Mouse (Mus musculus): ENCODE results near the gene Fggy. TPM values are rescaled to one million over a fixed set of nuclear protein-coding genes. Genes with fewer than 3 reads are reported as not detected.

The Fggy gene
- total RNA-seq, 1 experiment: 8.2 TPM

GRCm38 (mm10) chr4:95895199-95895754 lies 338.0 kb downstream of the Fggy start:
- Histone ChIP-seq H3K4me1 (ENCODE audit: control insufficient read depth in 2 of 2, insufficient read depth in 2 of 2, low read length in 2 of 2, poor library complexity in 1 of 2) (peaks cover 0 to 5% of the 10 kb centered on the region in 2 experiments; a peak in 1 of 4 replicates), H3K36me3 (ENCODE audit: control insufficient read depth, insufficient read depth, low read length, poor library complexity, severe bottlenecking) (no peaks in the 10 kb centered on the region), H3K9me3 (ENCODE audit: control insufficient read depth, insufficient read depth, low read depth, low read length) (no peaks in the 10 kb centered on the region), H3K4me3 (ENCODE audit: insufficient read depth in 1 of 2, low read depth in 1 of 2, low read length in 2 of 2, poor library complexity in 1 of 2, severe bottlenecking in 1 of 2) (no peak overlapping the region), H3K9ac (ENCODE audit: insufficient read depth, low read depth, low read length, poor library complexity, severe bottlenecking) (no peak overlapping the region), H3K27ac (ENCODE audit: insufficient read depth, low read depth, low read length, poor library complexity, severe bottlenecking) (no peak overlapping the region)
- in situ Hi-C loops (cut with MboI; ENCODE audit: low sequenced_read_pairs in 2 of 2, unreplicated experiment in 2 of 2): loop anchor here in 1 of 2 experiments (25.0 kb wide), 1 partner anchor 883 kb away; no protein-coding TSS in a partner anchor
- no peak for DNase-seq (ENCODE audit: low read depth, low spot score)
- TF ChIP-seq ZC3H11A (IDR thresholded peaks at IDR 0.05; ENCODE audit: borderline replicate concordance, low read depth, low read length) (no peak), MAFK (IDR thresholded peaks at IDR 0.05; ENCODE audit: insufficient read depth, low read depth, low read length) (no peak), HCFC1 (IDR thresholded peaks at IDR 0.05; ENCODE audit: borderline replicate concordance, insufficient read depth, low read length) (no peak), ZNF384 (IDR thresholded peaks at IDR 0.05; ENCODE audit: low read depth, low read length) (no peak), CHD2 (IDR thresholded peaks at IDR 0.05; ENCODE audit: low read depth, low read length) (no peak)

- H3K4me1 ChIP-seq (ENCODE audit: control insufficient read depth in 2 of 2, insufficient read depth in 2 of 2, low read length in 2 of 2, poor library complexity in 1 of 2): peaks cover 0 to 5% of the 10 kb centered on the region in 2 experiments; a peak in 1 of 4 replicates
- H3K4me3 ChIP-seq (ENCODE audit: insufficient read depth in 1 of 2, low read depth in 1 of 2, low read length in 2 of 2, poor library complexity in 1 of 2, severe bottlenecking in 1 of 2): no peak overlapping the region
- no peak overlapping the region for H3K9ac ChIP-seq (ENCODE audit: insufficient read depth, low read depth, low read length, poor library complexity, severe bottlenecking)
- H3K27ac ChIP-seq (ENCODE audit: insufficient read depth, low read depth, low read length, poor library complexity, severe bottlenecking): no peak overlapping the region
- in situ Hi-C loops (cut with MboI; ENCODE audit: low sequenced_read_pairs in 2 of 2, unreplicated experiment in 2 of 2): loop anchor here in 1 of 2 experiments (25.0 kb wide), 1 partner anchor 884 kb away; no protein-coding TSS in a partner anchor
- TF ChIP-seq MAFK (IDR thresholded peaks at IDR 0.05; ENCODE audit: insufficient read depth, low read depth, low read length) (no peak), ZC3H11A (IDR thresholded peaks at IDR 0.05; ENCODE audit: borderline replicate concordance, low read depth, low read length) (no peak), ZNF384 (IDR thresholded peaks at IDR 0.05; ENCODE audit: low read depth, low read length) (no peak), HCFC1 (IDR thresholded peaks at IDR 0.05; ENCODE audit: borderline replicate concordance, insufficient read depth, low read length) (no peak), CHD2 (IDR thresholded peaks at IDR 0.05; ENCODE audit: low read depth, low read length) (no peak)
- DNase-seq (ENCODE audit: low read depth, low spot score): no peak
- no peaks in the 10 kb centered on the region for H3K36me3 ChIP-seq (ENCODE audit: control insufficient read depth, insufficient read depth, low read length, poor library complexity, severe bottlenecking)
- H3K9me3 ChIP-seq (ENCODE audit: control insufficient read depth, insufficient read depth, low read depth, low read length): no peaks in the 10 kb centered on the region
Observed at GRCm38 (mm10) chr4:95896571-95896970, 339.3 kb downstream of the Fggy start.

DNA sequence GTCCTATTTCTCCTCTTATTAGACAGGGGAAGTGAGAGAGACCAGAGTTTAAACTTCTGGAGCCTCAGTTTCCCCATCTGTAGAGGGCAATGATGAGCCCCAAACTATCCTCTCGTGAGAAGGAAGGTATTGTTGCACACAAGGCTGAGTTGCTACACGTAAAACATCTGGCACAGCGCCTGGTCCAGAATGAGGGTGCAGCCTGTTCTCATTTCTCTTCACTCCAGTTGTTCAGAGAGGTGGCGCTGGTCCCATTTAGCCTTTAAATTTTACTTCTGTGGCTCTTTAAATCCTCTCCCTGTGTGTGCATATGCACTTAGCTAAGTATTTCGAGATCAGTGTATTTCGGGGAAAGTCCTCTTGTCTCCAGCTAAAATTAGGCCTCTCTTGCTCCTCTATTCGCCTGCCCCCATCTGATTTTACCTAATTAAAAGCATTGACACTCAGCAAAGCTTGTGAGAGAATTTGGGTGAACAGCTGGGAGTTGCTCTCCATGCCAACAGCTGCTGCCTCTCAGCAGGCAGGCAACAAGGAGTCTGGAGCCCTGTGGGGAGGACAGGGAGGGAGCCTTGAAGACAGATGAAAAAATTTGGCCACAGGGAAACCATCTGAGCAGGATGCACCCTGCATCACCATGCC lies 340.0 kb downstream of the Fggy start:
- H3K4me3 ChIP-seq (ENCODE audit: insufficient read depth in 1 of 2, low read depth in 1 of 2, low read length in 2 of 2, poor library complexity in 1 of 2, severe bottlenecking in 1 of 2): no peak overlapping the region
- H3K9ac ChIP-seq (ENCODE audit: insufficient read depth, low read depth, low read length, poor library complexity, severe bottlenecking): no peak overlapping the region
- in situ Hi-C loops (cut with MboI; ENCODE audit: low sequenced_read_pairs in 2 of 2, unreplicated experiment in 2 of 2): loop anchor here in 1 of 2 experiments (25.0 kb wide), 1 partner anchor 885 kb away; no protein-coding TSS in a partner anchor
- H3K4me1 ChIP-seq (ENCODE audit: control insufficient read depth in 2 of 2, insufficient read depth in 2 of 2, low read length in 2 of 2, poor library complexity in 1 of 2): peaks cover 0 to 5% of the 10 kb centered on the region in 2 experiments; a peak in 1 of 4 replicates
- no peaks in the 10 kb centered on the region for H3K9me3 ChIP-seq (ENCODE audit: control insufficient read depth, insufficient read depth, low read depth, low read length)
- no peak for DNase-seq (ENCODE audit: low read depth, low spot score)
- no peak for TF ChIP-seq ZNF384 (IDR thresholded peaks at IDR 0.05; ENCODE audit: low read depth, low read length)
- no peak for TF ChIP-seq MAFK (IDR thresholded peaks at IDR 0.05; ENCODE audit: insufficient read depth, low read depth, low read length)
- H3K36me3 ChIP-seq (ENCODE audit: control insufficient read depth, insufficient read depth, low read length, poor library complexity, severe bottlenecking): no peaks in the 10 kb centered on the region
- no peak overlapping the region for H3K27ac ChIP-seq (ENCODE audit: insufficient read depth, low read depth, low read length, poor library complexity, severe bottlenecking)

DNA sequence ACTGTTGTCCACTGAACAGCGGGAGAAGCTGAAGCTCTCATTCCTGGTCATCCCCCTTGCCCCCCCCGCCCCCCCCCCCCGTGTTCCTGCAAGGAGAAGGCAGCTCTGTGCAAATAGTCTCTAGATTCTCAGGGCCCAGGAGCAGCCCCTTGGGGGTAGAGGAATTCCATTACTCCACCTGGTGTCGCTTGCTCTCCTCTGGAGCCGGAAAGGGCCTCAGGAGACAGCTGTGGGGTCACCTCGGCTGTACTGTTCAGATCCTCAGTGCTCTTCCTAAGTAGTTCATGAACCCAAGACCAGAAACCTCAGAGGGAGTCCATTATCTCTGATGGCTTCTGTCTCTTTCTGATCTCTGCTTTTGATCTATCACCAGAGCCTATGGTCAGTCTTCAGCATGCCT lies 341.4 kb downstream of the Fggy start:
- no peak for TF ChIP-seq ZC3H11A (IDR thresholded peaks at IDR 0.05; ENCODE audit: borderline replicate concordance, low read depth, low read length)
- TF ChIP-seq ZNF384 (IDR thresholded peaks at IDR 0.05; ENCODE audit: low read depth, low read length): no peak
- TF ChIP-seq MAFK (IDR thresholded peaks at IDR 0.05; ENCODE audit: insufficient read depth, low read depth, low read length): no peak
- TF ChIP-seq CHD2 (IDR thresholded peaks at IDR 0.05; ENCODE audit: low read depth, low read length): no peak
- no peak for TF ChIP-seq HCFC1 (IDR thresholded peaks at IDR 0.05; ENCODE audit: borderline replicate concordance, insufficient read depth, low read length)
- no peak for DNase-seq (ENCODE audit: low read depth, low spot score)
- no peak overlapping the region for H3K27ac ChIP-seq (ENCODE audit: insufficient read depth, low read depth, low read length, poor library complexity, severe bottlenecking)
- peaks cover 0 to 5% of the 10 kb centered on the region in 2 experiments; a peak in 1 of 4 replicates for H3K4me1 ChIP-seq (ENCODE audit: control insufficient read depth in 2 of 2, insufficient read depth in 2 of 2, low read length in 2 of 2, poor library complexity in 1 of 2)
- H3K4me3 ChIP-seq (ENCODE audit: insufficient read depth in 1 of 2, low read depth in 1 of 2, low read length in 2 of 2, poor library complexity in 1 of 2, severe bottlenecking in 1 of 2): no peak overlapping the region
- H3K9me3 ChIP-seq (ENCODE audit: control insufficient read depth, insufficient read depth, low read depth, low read length): no peaks in the 10 kb centered on the region
- H3K9ac ChIP-seq (ENCODE audit: insufficient read depth, low read depth, low read length, poor library complexity, severe bottlenecking): no peak overlapping the region
- no peaks in the 10 kb centered on the region for H3K36me3 ChIP-seq (ENCODE audit: control insufficient read depth, insufficient read depth, low read length, poor library complexity, severe bottlenecking)
- in situ Hi-C loops (cut with MboI; ENCODE audit: low sequenced_read_pairs in 2 of 2, unreplicated experiment in 2 of 2): loop anchor here in 1 of 2 experiments (25.0 kb wide), 1 partner anchor 886 kb away; no protein-coding TSS in a partner anchor

All from ES-E14 (cell line).